In the genomic region with DNA sequence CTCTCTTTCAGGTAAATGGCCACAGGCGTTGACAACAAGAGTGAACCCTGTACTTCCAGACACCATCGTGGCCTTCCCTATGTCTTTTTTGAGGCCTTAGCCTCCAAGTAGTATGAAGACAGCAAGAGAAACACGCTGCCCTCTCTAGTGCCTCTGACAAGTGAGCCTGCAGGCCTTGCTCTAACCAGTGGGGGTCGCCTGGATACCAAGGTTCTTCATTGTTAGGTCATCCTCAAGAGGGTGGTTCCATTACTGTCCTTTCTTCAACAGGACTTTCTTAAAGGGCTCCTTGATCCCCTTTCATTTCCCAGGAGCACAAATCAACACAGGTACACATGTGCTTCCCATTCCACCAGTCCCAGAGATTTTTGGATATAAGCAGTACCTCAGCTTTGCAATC, we compare ENCODE assay signal across 8 mouse cellular contexts.
DNase-seq lines count a peak whose midpoint lies in the region; ATAC-seq and TF ChIP-seq lines count a peak whose summit lies in the region.

No protein-coding gene starts in this region.

- H3K27ac ChIP-seq in left cerebral cortex, adult 2 months, result no peak overlapping the region
- H3K27ac ChIP-seq in kidney, postnatal 0 days, result no peak overlapping the region
- no peak overlapping the region for H3K27ac ChIP-seq in midbrain, embryonic 10.5 days (replicated peaks)
- H3K27ac ChIP-seq in liver, postnatal 0 days (ENCODE audit: low read depth), result no peak overlapping the region

- no peak for ATAC-seq in kidney, postnatal 0 days (replicated peaks; ENCODE audit: low FRiP score, low read depth)
- ATAC-seq in liver, postnatal 0 days, result no peak

- H3K9ac ChIP-seq in kidney, postnatal 0 days (ENCODE audit: low read depth, low read length), result no peak overlapping the region
- H3K9ac ChIP-seq in liver, postnatal 0 days (replicated peaks), result no peak overlapping the region

- H3K9me3 ChIP-seq in kidney, postnatal 0 days (replicated peaks; ENCODE audit: low read length), result no peaks in the 10 kb centered on the region
- H3K9me3 ChIP-seq in midbrain, embryonic 10.5 days (replicated peaks), result no peaks in the 10 kb centered on the region
- no peaks in the 10 kb centered on the region for H3K9me3 ChIP-seq in liver, postnatal 0 days (ENCODE audit: low read length)

- no peak for TF ChIP-seq EP300 in liver, postnatal 0 days (IDR thresholded peaks at IDR 0.05; ENCODE audit: low read depth)

- no peak overlapping the region for H3K4me2 ChIP-seq in kidney, postnatal 0 days (ENCODE audit: low read length)
- no peak overlapping the region for H3K4me2 ChIP-seq in liver, postnatal 0 days (ENCODE audit: low read depth, low read length)

- no peaks in the 10 kb centered on the region for H3K4me1 ChIP-seq in kidney, postnatal 0 days (replicated peaks; ENCODE audit: insufficient read depth, low read length)
- no peaks in the 10 kb centered on the region for H3K4me1 ChIP-seq in midbrain, embryonic 10.5 days
- H3K4me1 ChIP-seq in liver, postnatal 0 days (ENCODE audit: insufficient read depth), result no peaks in the 10 kb centered on the region

- peak in 1 of 2 experiments; percentile 20 for DNase-seq in left cerebral cortex, adult 2 months (ENCODE audit: extremely low spot score in 1 of 2, low spot score in 2 of 2)
- no peak for DNase-seq in left cerebral cortex, adult 11 months (ENCODE audit: low spot score)
- peak; percentile 12 for DNase-seq in adrenal gland, postnatal 25 days
- DNase-seq in embryo, embryonic 9.5 days (ENCODE audit: extremely low spot score), result peak; percentile 46
- peak; percentile 72 for DNase-seq in kidney, postnatal 0 days (ENCODE audit: low spot score)
- DNase-seq in midbrain, embryonic 10.5 days (ENCODE audit: low spot score), result peak; percentile 61
- peak; percentile 75 for DNase-seq in testis, postnatal 10 days (ENCODE audit: low spot score)
- DNase-seq in liver, postnatal 0 days, result no peak

- no peaks in the 10 kb centered on the region for H3K27me3 ChIP-seq in kidney, postnatal 0 days (ENCODE audit: insufficient read depth, low read length)
- no peaks in the 10 kb centered on the region for H3K27me3 ChIP-seq in midbrain, embryonic 10.5 days (ENCODE audit: low read depth, poor library complexity, severe bottlenecking)
- no peaks in the 10 kb centered on the region for H3K27me3 ChIP-seq in liver, postnatal 0 days (ENCODE audit: insufficient read depth, low read length)

- H3K36me3 ChIP-seq in kidney, postnatal 0 days (ENCODE audit: insufficient read depth, low read length), result no peaks in the 10 kb centered on the region
- H3K36me3 ChIP-seq in midbrain, embryonic 10.5 days, result no peaks in the 10 kb centered on the region
- H3K36me3 ChIP-seq in liver, postnatal 0 days (replicated peaks; ENCODE audit: insufficient read depth, low read length), result no peaks in the 10 kb centered on the region

- 45% methylated on average over 4 of the region's 4 CpGs for WGBS in kidney, postnatal 0 days
- WGBS in midbrain, embryonic 10.5 days, result 51% methylated on average over 4 of the region's 4 CpGs
- WGBS in liver, postnatal 0 days (ENCODE audit: insufficient replicate concordance), result 42% methylated on average over 4 of the region's 4 CpGs

- intact Hi-C loops in left cerebral cortex, adult 2 months (cut with DNase I), result loop anchor here (1.0 to 5.0 kb wide), 4 partner anchors 243 to 690 kb away; no protein-coding TSS in a partner anchor

- TF ChIP-seq CTCF in left cerebral cortex, adult 2 months (IDR thresholded peaks at IDR 0.05), result peak; percentile 58
- peak; percentile 63 for TF ChIP-seq CTCF in kidney, postnatal 0 days (IDR thresholded peaks at IDR 0.05; ENCODE audit: low read depth)
- no peak for TF ChIP-seq CTCF in liver, postnatal 0 days (IDR thresholded peaks at IDR 0.05; ENCODE audit: low read depth)

- H3K4me3 ChIP-seq in left cerebral cortex, adult 2 months, result no peak overlapping the region
- H3K4me3 ChIP-seq in kidney, postnatal 0 days (replicated peaks; ENCODE audit: low read depth, low read length), result no peak overlapping the region
- no peak overlapping the region for H3K4me3 ChIP-seq in midbrain, embryonic 10.5 days
- H3K4me3 ChIP-seq in liver, postnatal 0 days (ENCODE audit: low read depth, low read length), result no peak overlapping the region

Comparison
In these comparisons a context has a peak if more than half of its experiments do, and no peak if none do; other contexts are left out.
1. DNase-seq: peak in adrenal gland, postnatal 25 days (single experiment), embryo, embryonic 9.5 days (single experiment), kidney, postnatal 0 days (single experiment), midbrain, embryonic 10.5 days (single experiment) and testis, postnatal 10 days (single experiment); none in left cerebral cortex, adult 11 months (single experiment) and liver, postnatal 0 days (single experiment).